Mouse (Mus musculus): ENCODE measurements around the gene Slc1a5.

Gene Slc1a5

DNA sequence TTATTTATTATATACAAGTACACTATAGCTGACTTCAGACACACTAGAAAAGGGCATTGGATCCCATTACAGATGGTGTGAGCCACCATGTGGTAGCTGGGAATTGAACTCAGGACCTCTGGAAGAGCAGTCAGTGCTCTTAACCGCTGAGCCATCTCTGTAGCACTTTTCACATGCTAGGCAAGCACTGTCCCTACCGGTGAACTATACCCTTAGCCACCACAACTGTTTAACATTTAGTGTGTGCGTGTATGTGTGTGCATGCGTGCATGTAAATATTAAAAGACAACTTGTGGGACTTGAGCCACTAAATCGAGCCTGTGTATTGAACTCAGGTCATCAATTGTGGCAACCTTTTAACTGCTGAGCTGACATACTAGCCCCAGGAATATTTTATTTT lies 65.6 kb downstream of the Slc1a5 start:
- DNase-seq (ENCODE audit: low spot score in 2 of 2), result no peak

DNA sequence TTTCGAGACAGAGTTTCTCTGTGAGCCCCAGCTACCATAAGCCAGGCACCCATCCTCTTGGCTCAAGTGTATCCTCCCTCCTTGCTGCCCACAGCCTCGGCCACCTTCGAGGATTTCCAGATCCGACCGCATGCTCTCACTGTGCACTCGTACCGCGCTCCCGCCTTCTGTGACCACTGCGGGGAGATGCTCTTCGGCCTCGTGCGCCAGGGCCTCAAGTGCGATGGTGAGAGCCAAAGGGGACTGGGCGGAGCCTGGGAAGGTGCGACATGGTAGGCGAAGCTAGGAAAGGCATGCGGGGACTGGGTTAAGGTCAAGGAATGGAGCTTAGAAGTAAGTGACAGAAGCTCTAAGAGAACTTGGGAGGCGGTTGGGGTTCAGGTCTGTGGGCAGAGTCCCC lies 66.4 kb downstream of the Slc1a5 start:
- DNase-seq (ENCODE audit: low spot score in 2 of 2), result no peak

Data from cerebellum, postnatal 4 days (tissue).